Mouse (Mus musculus) left cerebral cortex, adult 2 months (tissue): ENCODE measurements at regions not wholly inside any gene's neighbourhood (a gene's known extent, or its start where the extent isn't known, plus 50 kb on each side); places are given as distances from the start of the nearest gene placed in this dataset.

Experiments
- DNase-seq, 2 experiments: peaks; one replicate each; pipeline ENCODE4 v3.0.0; 2021 to 2022; ENCODE audit warnings: low spot score in 2 of 2, mixed read lengths in 1 of 2; ENCODE audit errors: extremely low spot score in 1 of 2
- H3K27ac ChIP-seq: fragments of 200-600 bp; 2 replicates; pipeline ENCODE4 v1.8.1; 2022
- H3K4me3 ChIP-seq: fragments of 200-600 bp; 2 replicates; pipeline ENCODE4 v1.8.1; 2022
- CTCF ChIP-seq: fragments of 200-600 bp; IDR thresholded peaks from 2 replicates; pipeline ENCODE4 v1.8.1; 2022; ENCODE audit warnings: antibody characterized with exemption, mild to moderate bottlenecking, moderate library complexity
- intact Hi-C: fragments of 180-260 bp; cut with DNase I; formaldehyde crosslinking; loops from one replicate; pipeline ENCODE4 v1.15.1; 2025

- no peak overlapping the region for H3K4me3 ChIP-seq
- TF ChIP-seq CTCF: no peak
- no peak overlapping the region for H3K27ac ChIP-seq
- no peak for DNase-seq
- intact Hi-C loops: no loop called here
These were observed 430.2 kb downstream of the Atp23 start for GRCm38 (mm10) chr10:126470838-126471491.

- intact Hi-C loops: no loop called here
- TF ChIP-seq CTCF: no peak
- H3K27ac ChIP-seq: no peak overlapping the region
- DNase-seq: no peak
- no peak overlapping the region for H3K4me3 ChIP-seq
These were observed 438.4 kb downstream of the Atp23 start for GRCm38 (mm10) chr10:126462770-126463169.

- no peak for DNase-seq
- Histone ChIP-seq H3K27ac (no peak overlapping the region), H3K4me3 (no peak overlapping the region)
- TF ChIP-seq CTCF: no peak
- intact Hi-C loops: no loop called here
These were observed 442.6 kb downstream of the Atp23 start for GRCm38 (mm10) chr10:126458523-126458922.

- no peak overlapping the region for H3K27ac ChIP-seq
- no peak for TF ChIP-seq CTCF
- intact Hi-C loops: loop anchor here (5.0 kb wide), 1 partner anchor 86 kb away; no protein-coding TSS in a partner anchor
- DNase-seq: no peak
- H3K4me3 ChIP-seq: no peak overlapping the region
These were observed 448.2 kb downstream of the Atp23 start for GRCm38 (mm10) chr10:126452757-126453528.

GRCm38 (mm10) chr10:126452057-126452622, 449.0 kb downstream of the Atp23 start:
- no peak for TF ChIP-seq CTCF
- DNase-seq: no peak
- Histone ChIP-seq H3K4me3 (no peak overlapping the region), H3K27ac (no peak overlapping the region)
- intact Hi-C loops: loop anchor here (5.0 kb wide), 1 partner anchor 85 kb away; no protein-coding TSS in a partner anchor

- H3K4me3 ChIP-seq: no peak overlapping the region
- TF ChIP-seq CTCF: no peak
- intact Hi-C loops: no loop called here
- no peak for DNase-seq
- no peak overlapping the region for H3K27ac ChIP-seq
These were observed 465.3 kb downstream of the Lrig3 start for GRCm38 (mm10) chr10:126431222-126431621.

GRCm38 (mm10) chr10:126430346-126430745, 464.4 kb downstream of the Lrig3 start:
- no peak for DNase-seq
- no peak overlapping the region for H3K4me3 ChIP-seq
- intact Hi-C loops: no loop called here
- no peak overlapping the region for H3K27ac ChIP-seq
- TF ChIP-seq CTCF: no peak

GRCm38 (mm10) chr10:126429502-126429901, 463.5 kb downstream of the Lrig3 start:
- TF ChIP-seq CTCF: no peak
- intact Hi-C loops: no loop called here
- DNase-seq: no peak

GRCm38 (mm10) chr10:126422066-126422465, 456.1 kb downstream of the Lrig3 start:
- intact Hi-C loops: no loop called here
- Histone ChIP-seq H3K4me3 (no peak overlapping the region), H3K27ac (no peak overlapping the region)
- TF ChIP-seq CTCF: no peak
- no peak for DNase-seq

More at GRCm38 (mm10) chr10:126429502-126429901, 463.5 kb downstream of the Lrig3 start:
- no peak overlapping the region for H3K27ac ChIP-seq
- no peak overlapping the region for H3K4me3 ChIP-seq

DNA sequence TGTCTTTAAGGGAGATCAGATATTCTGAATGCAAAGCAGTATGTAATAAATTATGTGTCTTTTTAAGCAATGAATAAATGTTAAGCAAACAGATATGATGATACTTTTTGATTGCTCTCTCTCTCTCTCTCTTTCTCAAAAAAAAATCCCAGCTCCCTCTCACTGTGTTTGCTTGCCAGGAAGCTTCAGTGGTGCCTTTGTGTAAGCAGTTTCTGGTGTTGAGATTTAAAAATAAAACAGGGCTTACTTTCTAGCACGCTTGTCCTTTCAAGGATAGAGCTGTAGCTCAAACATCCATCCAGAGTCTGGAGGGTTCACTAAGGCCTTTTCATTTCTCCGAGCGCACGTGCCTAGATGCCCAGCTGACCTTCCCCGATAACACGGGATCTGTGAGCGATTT, 447.8 kb downstream of the Lrig3 start:
- intact Hi-C loops: no loop called here
- Histone ChIP-seq H3K4me3 (no peak overlapping the region), H3K27ac (no peak overlapping the region; the same call in 1 of the 2 replicates)
- DNase-seq: no peak
- no peak for TF ChIP-seq CTCF

GRCm38 (mm10) chr10:126392235-126392634, 426.3 kb downstream of the Lrig3 start:
- H3K4me3 ChIP-seq: no peak overlapping the region
- TF ChIP-seq CTCF: no peak
- no peak for DNase-seq
- no peak overlapping the region for H3K27ac ChIP-seq
- intact Hi-C loops: no loop called here

DNA sequence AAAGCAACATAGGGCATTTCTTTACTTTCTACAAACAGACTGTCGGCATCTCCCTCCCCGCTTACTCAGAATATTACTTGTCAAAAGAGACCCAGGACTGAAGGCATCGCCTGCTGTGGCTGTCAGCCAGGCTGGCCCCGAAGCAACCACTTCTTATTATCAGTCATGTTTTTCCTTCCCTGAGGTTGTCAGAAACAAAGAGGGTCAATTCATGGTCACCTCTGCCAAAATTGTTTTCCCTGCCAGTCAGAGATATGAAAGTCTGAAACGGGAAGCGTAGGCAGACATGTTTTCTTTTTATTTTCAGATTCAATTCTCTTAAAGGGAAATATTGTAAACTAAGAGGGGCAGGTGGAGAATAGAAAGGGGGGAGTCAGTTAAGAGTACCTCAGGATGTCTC, 425.8 kb downstream of the Lrig3 start:
- DNase-seq: no peak
- Histone ChIP-seq H3K27ac (no peak overlapping the region), H3K4me3 (no peak overlapping the region)
- intact Hi-C loops: no loop called here
- TF ChIP-seq CTCF: no peak
